Mouse (Mus musculus): ENCODE results near the gene Ankrd11. TPM values are rescaled to one million over a fixed set of nuclear protein-coding genes. Genes with fewer than 3 reads are reported as not detected.

Gene Ankrd11
- total and polyA plus RNA-seq, 3 experiments, result 49.2 to 235 (median 87.7) TPM

DNA sequence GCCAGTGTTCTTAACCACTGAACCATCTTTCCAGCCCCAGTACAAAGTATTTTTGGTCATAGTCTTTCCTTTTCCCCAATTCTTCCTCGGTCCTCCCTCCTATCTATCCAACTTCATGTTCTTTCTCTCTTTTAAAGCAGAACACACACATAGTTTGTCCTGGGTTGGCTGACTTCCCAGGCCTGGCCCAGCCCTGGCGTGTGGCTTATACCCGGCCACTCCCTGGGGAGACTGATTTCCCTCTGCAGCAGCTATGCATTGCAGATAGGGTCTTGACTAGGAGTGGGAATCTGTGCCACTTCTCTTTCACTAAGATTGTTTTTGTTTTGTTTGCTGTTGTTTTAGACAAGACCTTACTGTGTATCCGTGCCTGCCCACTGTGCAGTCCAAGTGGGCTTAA is 29.1 kb upstream of the Ankrd11 start:
- no peak for DNase-seq (ENCODE audit: low read depth, low spot score)
- TF ChIP-seq UBTF (IDR thresholded peaks at IDR 0.05; ENCODE audit: borderline replicate concordance, insufficient read depth, low read depth, low read length), result no peak
- TF ChIP-seq EP300 (IDR thresholded peaks at IDR 0.05; ENCODE audit: low read depth in 1 of 2, low read length in 2 of 2), result no peak
- no peak for TF ChIP-seq MYB (IDR thresholded peaks at IDR 0.05; ENCODE audit: low read depth, low read length)
- TF ChIP-seq TCF12 (IDR thresholded peaks at IDR 0.05; ENCODE audit: low read depth, low read length), result no peak
- TF ChIP-seq SMC3 (IDR thresholded peaks at IDR 0.05; ENCODE audit: low read depth, low read length), result no peak
- no peak for TF ChIP-seq BHLHE40 (IDR thresholded peaks at IDR 0.05; ENCODE audit: borderline replicate concordance, low read depth, low read length)
- TF ChIP-seq TAL1 (IDR thresholded peaks at IDR 0.05; ENCODE audit: low read length), result no peak
- no peak for TF ChIP-seq MYC (IDR thresholded peaks at IDR 0.05; ENCODE audit: low read depth, low read length)
- TF ChIP-seq USF1 (IDR thresholded peaks at IDR 0.05; ENCODE audit: low read depth, low read length), result no peak
- no peak for TF ChIP-seq POLR2A (IDR thresholded peaks at IDR 0.05; ENCODE audit: control insufficient read depth in 1 of 2, insufficient read depth in 1 of 2, low read depth in 1 of 2, low read length in 2 of 2, poor library complexity in 1 of 2)
- TF ChIP-seq ZMIZ1 (IDR thresholded peaks at IDR 0.05; ENCODE audit: low read depth, low read length), result no peak
- no peak for TF ChIP-seq ZKSCAN1 (IDR thresholded peaks at IDR 0.05; ENCODE audit: low read depth, low read length)
- TF ChIP-seq RCOR1 (IDR thresholded peaks at IDR 0.05; ENCODE audit: low read depth, low read length), result no peak
- no peak for TF ChIP-seq RAD21 (IDR thresholded peaks at IDR 0.05; ENCODE audit: low read depth, low read length)
- TF ChIP-seq HCFC1 (IDR thresholded peaks at IDR 0.05; ENCODE audit: low read depth, low read length), result no peak
- Histone ChIP-seq H3K27me3 (ENCODE audit: control insufficient read depth in 1 of 2, insufficient read depth in 2 of 2, low read length in 2 of 2) (no peaks in the 10 kb centered on the region), H3K36me3 (ENCODE audit: control insufficient read depth in 1 of 2, insufficient read depth in 2 of 2, low read length in 2 of 2) (peaks cover 3 to 10% of the 10 kb centered on the region in 2 experiments), H3K4me1 (ENCODE audit: control insufficient read depth in 1 of 2, insufficient read depth in 2 of 2, low read length in 2 of 2) (peaks cover 0 to 8% of the 10 kb centered on the region in 2 experiments; a peak in 3 of 4 replicates), H3K9me3 (replicated peaks; ENCODE audit: insufficient read depth, low read length) (no peaks in the 10 kb centered on the region), H3K9ac (ENCODE audit: control insufficient read depth, low read depth, low read length, poor library complexity, severe bottlenecking) (no peak overlapping the region), H3K27ac (ENCODE audit: control insufficient read depth, low read depth, low read length) (no peak overlapping the region), H3K79me2 (ENCODE audit: control insufficient read depth, insufficient read depth, low read length, poor library complexity) (peaks cover 12% of the 10 kb centered on the region), H3K4me3 (ENCODE audit: control insufficient read depth in 1 of 2, insufficient read depth in 1 of 2, low read depth in 2 of 2, low read length in 2 of 2) (no peak overlapping the region)

DNA sequence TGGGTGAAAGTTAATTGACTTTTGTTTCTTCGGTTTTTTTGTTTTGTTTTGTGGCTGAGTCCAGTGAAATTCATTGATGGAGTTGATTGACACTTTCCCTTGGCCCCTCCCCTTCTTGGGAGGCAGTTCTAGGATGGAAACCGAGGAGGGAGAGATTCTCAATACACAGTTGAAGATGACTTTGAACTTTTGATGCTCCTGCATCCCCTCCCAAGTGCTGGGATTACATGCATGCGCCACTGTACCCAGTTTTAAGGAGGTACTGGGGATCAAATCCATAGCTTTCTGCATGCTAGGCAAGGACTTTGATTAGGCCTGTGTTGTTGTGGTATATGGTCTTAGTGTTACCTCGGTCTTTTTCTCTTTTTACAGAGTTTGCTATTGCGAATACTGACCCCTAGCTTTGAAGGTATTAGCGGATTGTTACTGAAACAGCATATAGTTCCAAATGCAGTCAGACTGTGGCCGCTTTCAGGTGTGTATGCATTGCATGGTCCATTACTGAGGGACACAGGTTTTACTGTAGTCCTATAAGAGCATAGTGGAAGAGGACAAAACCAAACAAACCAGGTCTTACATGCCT is 24.1 kb upstream of the Ankrd11 start:
- H3K9ac ChIP-seq (ENCODE audit: control insufficient read depth, low read depth, low read length, poor library complexity, severe bottlenecking), result peak overlapping the region; percentile 93
- peak overlapping the region; percentile 91 to 97 for H3K4me3 ChIP-seq (ENCODE audit: control insufficient read depth in 1 of 2, insufficient read depth in 1 of 2, low read depth in 2 of 2, low read length in 2 of 2)
- DNase-seq (ENCODE audit: low read depth, low spot score), result peak; percentile 60
- H3K27me3 ChIP-seq (ENCODE audit: control insufficient read depth in 1 of 2, insufficient read depth in 2 of 2, low read length in 2 of 2), result no peaks in the 10 kb centered on the region
- no peaks in the 10 kb centered on the region for H3K9me3 ChIP-seq (replicated peaks; ENCODE audit: insufficient read depth, low read length)
- H3K79me2 ChIP-seq (ENCODE audit: control insufficient read depth, insufficient read depth, low read length, poor library complexity), result peaks cover 30% of the 10 kb centered on the region
- peaks cover 0 to 12% of the 10 kb centered on the region in 2 experiments; a peak in 3 of 4 replicates for H3K4me1 ChIP-seq (ENCODE audit: control insufficient read depth in 1 of 2, insufficient read depth in 2 of 2, low read length in 2 of 2)
- peak overlapping the region; percentile 88 for H3K27ac ChIP-seq (ENCODE audit: control insufficient read depth, low read depth, low read length)
- peaks cover 0 to 11% of the 10 kb centered on the region in 2 experiments; a peak in 2 of 4 replicates for H3K36me3 ChIP-seq (ENCODE audit: control insufficient read depth in 1 of 2, insufficient read depth in 2 of 2, low read length in 2 of 2)
- TF ChIP-seq UBTF (IDR thresholded peaks at IDR 0.05; ENCODE audit: borderline replicate concordance, insufficient read depth, low read depth, low read length) (no peak), TCF12 (IDR thresholded peaks at IDR 0.05; ENCODE audit: low read depth, low read length) (no peak), E2F4 (IDR thresholded peaks at IDR 0.05; ENCODE audit: borderline replicate concordance, low read depth, low read length) (no peak), TAL1 (IDR thresholded peaks at IDR 0.05; ENCODE audit: low read length) (no peak), CTCF (IDR thresholded peaks at IDR 0.05 in 2 of 3, conservative IDR thresholded peaks at IDR 0.05 in 1 of 3; ENCODE audit: control insufficient read depth in 1 of 3, insufficient read depth in 1 of 3, low read depth in 2 of 3, low read length in 3 of 3, poor library complexity in 1 of 3, severe bottlenecking in 1 of 3) (peak in 2 of 3 experiments; percentile 21 to 41; a peak in 3 of 6 replicates), MYC (IDR thresholded peaks at IDR 0.05; ENCODE audit: low read depth, low read length) (no peak), ZC3H11A (IDR thresholded peaks at IDR 0.05; ENCODE audit: low read depth, low read length) (no peak), MYB (IDR thresholded peaks at IDR 0.05; ENCODE audit: low read depth, low read length) (no peak), NRF1 (IDR thresholded peaks at IDR 0.05; ENCODE audit: insufficient read depth, low read depth, low read length, poor library complexity, severe bottlenecking) (no peak), RCOR1 (IDR thresholded peaks at IDR 0.05; ENCODE audit: low read depth, low read length) (no peak), JUND (IDR thresholded peaks at IDR 0.05; ENCODE audit: low read depth, low read length) (no peak), EP300 (IDR thresholded peaks at IDR 0.05; ENCODE audit: low read depth in 1 of 2, low read length in 2 of 2) (no peak), POLR2A (IDR thresholded peaks at IDR 0.05; ENCODE audit: control insufficient read depth in 1 of 2, insufficient read depth in 1 of 2, low read depth in 1 of 2, low read length in 2 of 2, poor library complexity in 1 of 2) (peak in 1 of 2 experiments; percentile 6; a peak in 1 of 4 replicates), NELFE (IDR thresholded peaks at IDR 0.05; ENCODE audit: low read depth, low read length) (no peak), ZKSCAN1 (IDR thresholded peaks at IDR 0.05; ENCODE audit: low read depth, low read length) (no peak), MAFK (IDR thresholded peaks at IDR 0.05; ENCODE audit: borderline replicate concordance, low read depth, low read length) (no peak), MEF2A (IDR thresholded peaks at IDR 0.05; ENCODE audit: extremely low read depth, insufficient replicate concordance, low read depth, low read length, poor library complexity, severe bottlenecking) (no peak), MAZ (IDR thresholded peaks at IDR 0.05; ENCODE audit: low read depth, low read length) (no peak), ZNF384 (IDR thresholded peaks at IDR 0.05; ENCODE audit: low read depth, low read length) (no peak), ETS1 (IDR thresholded peaks at IDR 0.05; ENCODE audit: low read depth, low read length) (no peak), HCFC1 (IDR thresholded peaks at IDR 0.05; ENCODE audit: low read depth, low read length) (no peak), CHD2 (IDR thresholded peaks at IDR 0.05; ENCODE audit: low read length) (no peak), SMC3 (IDR thresholded peaks at IDR 0.05; ENCODE audit: low read depth, low read length) (peak; percentile 39), RAD21 (IDR thresholded peaks at IDR 0.05; ENCODE audit: low read depth, low read length) (peak; percentile 22; the same call in 1 of the 2 replicates)
